Mouse (Mus musculus): ENCODE results near the gene St3gal3.

St3gal3 gene

DNA sequence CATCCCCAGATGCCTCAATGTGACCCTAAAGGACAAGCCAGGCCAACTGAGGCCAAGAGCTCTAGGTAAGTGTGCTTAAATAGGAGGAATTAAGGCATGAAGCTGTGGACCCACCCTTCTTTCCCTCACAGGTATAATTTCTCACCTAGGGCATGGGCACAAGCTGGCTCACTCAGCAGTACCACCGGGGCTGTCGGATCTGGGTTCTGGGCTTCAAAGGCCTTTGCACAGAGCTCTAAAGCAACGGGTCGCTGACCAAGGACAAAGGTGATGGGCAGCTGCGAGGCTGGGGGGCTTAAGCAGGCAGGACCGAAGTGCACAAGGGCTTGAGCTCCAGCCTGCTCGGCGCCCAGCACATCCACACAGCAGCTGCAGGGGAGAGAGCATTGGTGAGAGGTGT lies 244.0 kb downstream of the St3gal3 start:
- no peak for DNase-seq

DNA sequence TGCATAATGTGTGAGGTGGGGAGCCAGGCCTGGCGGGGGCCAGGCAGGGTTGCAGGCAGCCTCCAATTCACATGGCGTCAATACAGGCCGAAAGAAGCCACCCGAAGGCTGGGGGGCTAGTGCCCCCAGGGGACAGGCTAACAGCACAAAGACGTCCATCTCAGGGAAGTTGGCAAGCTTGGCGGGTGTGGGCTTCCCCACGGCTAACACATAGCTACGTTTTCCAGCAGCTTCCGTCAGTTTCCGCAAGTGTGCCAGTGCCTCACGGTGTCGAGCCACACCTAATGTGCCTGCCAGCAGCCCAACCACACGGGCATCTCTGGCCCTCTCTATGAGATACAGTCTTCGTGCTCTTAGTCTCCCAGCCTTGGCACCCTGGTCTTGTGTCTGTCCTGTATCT lies 244.7 kb downstream of the St3gal3 start:
- DNase-seq, result no peak

DNA sequence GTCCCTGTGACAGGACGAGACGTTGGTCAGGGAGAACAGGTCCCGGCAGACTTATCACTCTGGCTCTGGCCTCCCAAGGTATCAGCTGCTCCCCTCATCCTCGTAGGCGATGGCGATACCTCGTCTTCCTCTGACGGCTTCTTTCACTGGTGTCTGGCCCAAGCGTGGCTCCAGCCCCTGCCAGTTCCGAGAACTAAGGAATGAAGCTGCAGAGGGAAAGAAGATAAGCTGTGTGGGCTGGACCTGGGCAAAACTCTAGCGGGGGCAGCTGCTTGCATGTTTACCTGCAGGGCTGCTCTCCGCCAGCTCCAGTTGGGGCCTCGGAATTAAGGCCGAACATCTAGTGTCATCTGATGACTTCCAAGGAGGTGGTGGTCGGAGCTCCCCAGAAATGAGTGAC lies 245.2 kb downstream of the St3gal3 start:
- DNase-seq, result no peak

DNA sequence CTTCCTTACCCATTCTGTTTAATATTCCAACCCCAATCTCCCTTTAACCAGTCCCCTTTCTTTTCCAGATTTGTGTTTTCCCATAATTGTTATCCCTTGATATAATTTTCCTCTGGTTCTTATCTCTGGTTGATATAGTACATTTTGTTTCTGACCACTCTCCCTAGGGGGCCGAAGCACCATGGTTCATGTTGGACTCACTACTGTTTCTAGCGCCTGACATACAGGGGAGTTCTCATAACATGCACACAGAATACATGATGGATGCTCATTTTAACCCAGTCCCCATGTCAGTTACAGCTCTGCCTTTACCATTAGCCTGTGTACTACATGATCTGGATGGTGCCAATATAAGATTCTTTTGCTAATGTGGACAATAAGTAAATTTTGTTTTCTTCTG lies 246.8 kb downstream of the St3gal3 start:
- DNase-seq, result no peak

DNA sequence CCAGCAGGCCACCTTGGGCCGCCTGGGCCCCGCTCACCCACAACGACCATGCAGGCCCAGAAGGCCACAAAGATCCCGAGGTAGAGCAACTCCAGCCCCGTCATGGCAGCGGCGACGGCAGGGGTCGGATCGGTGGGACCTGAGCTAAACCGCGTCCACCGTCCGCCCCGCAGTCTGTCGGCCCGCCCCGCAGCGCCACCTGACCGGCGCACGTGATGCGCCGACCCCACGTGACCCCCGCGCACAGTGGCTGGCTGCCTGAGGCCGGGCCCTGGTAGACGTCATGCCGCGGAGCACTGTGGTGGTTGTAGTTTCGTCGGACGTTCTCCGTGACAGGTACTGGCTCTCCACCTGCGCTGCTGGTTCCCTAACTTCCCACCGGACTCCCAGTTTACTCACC lies 247.6 kb downstream of the St3gal3 start, which contains the start of gene Atp6v0b:
Gene Atp6v0b (minus strand): TSS at position 201 of the 400 bp plus-strand sequence.
- DNase-seq, result peak; percentile 97 to 99

DNA sequence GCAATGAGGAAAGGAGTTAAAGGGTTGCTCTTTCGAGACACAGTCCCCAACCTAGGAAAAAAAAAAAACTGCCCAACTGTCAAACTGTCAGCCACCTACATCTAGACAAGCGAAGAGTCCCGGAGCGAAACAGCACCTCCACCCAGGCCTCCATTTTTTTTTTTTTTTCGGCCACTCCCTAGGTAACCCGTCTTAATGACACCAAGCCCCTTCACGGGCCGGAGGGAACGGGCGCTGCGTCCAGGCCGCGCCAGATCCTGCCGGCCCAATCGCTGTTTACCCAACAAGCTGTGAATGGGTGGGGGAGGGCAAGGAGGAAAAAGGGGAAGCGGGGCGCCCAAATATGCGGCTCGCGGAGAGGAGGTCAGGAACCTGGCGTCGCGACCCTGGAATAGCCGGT lies 248.1 kb downstream of the St3gal3 start:
- DNase-seq, result peak; percentile 36 to 54

DNA sequence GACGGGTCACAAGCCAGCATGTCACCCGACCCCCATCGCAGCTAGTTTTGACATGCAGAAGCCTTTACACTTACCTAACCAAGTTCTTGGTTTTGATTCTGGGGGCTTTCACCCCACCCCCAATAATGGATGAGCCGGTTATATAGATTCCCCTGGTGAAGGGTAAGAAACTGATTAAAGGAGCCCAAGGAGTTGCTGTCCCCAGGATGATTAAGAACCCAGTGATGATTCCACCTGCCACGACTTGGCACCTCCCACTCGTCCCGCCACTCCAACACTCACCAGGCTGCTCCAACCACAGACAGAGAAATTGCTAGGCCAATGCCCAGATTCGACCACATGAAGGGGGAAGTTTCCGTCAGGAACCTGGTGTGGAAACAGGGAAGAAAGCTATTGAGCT lies 248.7 kb downstream of the St3gal3 start:
- no peak for DNase-seq

DNA sequence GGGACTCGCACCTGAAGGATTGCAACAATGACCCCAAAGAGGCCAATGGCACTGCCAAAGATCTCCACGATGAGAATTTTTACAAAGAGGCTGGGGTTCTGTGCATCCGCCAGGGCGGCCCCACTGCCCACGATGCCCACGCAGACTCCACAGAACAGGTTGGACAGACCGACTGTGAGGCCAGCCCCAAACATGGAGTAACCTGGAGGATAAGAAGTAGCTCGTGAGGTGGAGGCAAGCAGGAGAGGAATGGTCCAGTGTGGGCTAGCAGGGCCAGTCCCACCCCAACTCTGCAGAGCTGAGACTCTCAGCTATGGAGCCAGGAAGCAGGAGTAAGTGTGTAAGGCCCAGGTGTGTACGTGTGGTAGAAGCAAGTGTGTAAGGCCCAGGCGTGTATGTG lies 249.6 kb downstream of the St3gal3 start:
- no peak for DNase-seq

DNA sequence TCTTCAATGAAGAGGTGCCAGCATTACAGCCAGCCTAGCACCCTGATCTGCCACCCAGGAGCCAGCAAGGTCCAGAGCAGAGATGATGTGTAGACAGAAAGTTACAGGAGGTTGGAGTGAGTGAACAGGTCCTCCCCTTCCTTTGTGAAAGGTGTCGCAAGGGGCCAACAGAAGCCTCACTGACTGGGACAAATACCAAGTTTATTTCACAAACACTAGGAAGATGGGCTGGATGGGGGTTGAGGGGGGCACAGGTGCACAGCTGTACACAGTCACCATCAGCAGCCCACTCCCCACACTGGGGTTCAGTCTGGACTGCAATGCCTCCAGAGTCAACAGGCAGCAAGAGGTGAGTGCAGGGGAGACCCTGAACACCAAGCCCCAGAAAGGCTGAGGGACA lies 250.6 kb downstream of the St3gal3 start:
- no peak for DNase-seq

DNA sequence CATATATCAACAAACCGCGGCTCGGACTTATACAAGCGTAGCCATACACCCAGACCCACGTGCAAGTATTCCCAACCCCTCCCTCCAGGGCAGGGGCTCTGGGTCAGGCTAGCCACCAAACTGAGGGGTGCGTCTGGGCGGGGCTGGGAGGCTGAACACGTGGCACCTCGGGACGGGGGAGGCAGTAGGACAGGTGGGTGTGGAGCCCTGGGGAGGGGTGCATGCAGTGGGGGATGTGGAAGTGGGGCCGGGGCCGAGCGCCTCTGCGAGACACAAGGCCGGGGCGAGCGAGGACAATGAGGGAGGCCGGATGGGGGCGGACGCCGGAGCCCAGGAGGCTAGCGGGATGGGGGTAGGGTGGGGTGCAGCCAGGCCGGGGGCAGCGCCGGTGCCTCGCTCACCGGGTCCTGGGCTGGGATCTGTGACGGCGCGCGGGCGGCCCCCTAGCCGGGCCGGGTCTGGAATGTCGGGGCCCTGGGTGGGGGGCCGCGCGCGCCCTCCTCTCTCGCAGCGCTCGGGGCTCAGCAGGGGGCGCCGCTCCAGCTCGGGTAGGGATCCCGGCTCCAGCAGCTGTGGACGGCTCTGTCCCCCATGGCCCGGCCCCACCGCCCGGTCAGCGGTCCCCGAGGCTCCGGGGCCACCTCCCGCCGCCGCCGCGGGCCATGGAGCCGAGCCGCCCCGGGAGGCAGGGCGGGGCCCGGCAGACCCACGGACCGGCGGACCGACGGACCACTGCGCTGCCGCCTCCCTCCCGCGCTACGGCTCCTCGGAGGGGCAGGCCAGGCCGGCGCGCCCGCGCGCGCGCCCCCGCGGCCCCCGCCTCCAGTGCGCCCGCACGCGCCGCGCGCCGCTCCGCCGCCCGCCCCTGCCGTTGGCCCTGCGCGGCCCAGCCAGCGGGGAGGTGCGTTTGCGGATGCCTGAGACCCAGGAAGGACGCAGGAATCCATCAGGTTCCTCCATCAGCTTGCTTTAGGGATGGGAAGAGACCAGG lies 251.7 kb downstream of the St3gal3 start, which contains the start of gene B4galt2:
Gene B4galt2 (minus strand): TSS at position 787 of the 991 bp plus-strand sequence.
- DNase-seq, result peak; percentile 22 to 58

Measured in kidney, postnatal 36 days (tissue).